Mouse (Mus musculus) gastrocnemius, postnatal 10 days (tissue): Measurements from ENCODE around the gene Ctrl. TPM values are rescaled to one million over a fixed set of nuclear protein-coding genes. Genes with fewer than 3 reads are reported as not detected.

Experiments
- microRNA-seq, 2 experiments: library from miRNA; unstranded; fragments of <30 nt; microRNA quantifications; one replicate each; pipeline ENCODE4 v1.2.0; 2021
- total RNA-seq, 2 experiments: library from RNA; stranded (reverse); gene quantifications; 2 replicates each; pipeline ENCODE4 v1.2.3; 2021

The Ctrl gene
- total RNA-seq, 2 experiments from 2014 or later, result 0.47 TPM; not detected in 1

Small RNA genes within 50 kb of the gene (microRNA-seq; reads per million reads assigned to microRNA genes)
- gene Mir7074, result 0 reads per million in 2 experiments

Other genes starting within 250 kb of the Ctrl start
- under 1 TPM; 0.28 to 0.38 TPM for gene Carmil2, start 247.6 kb downstream of the Ctrl start, total RNA-seq
- gene Acd, start 232.8 kb downstream of the Ctrl start, total RNA-seq, result 10 to 100 TPM; 12.9 to 15.2 TPM
- gene Pard6a, start 232.7 kb downstream of the Ctrl start, total RNA-seq, result 1 to 10 TPM; 6.0 to 7.8 TPM
- not detected for gene 4933405L10Rik, start 226.2 kb downstream of the Ctrl start, total RNA-seq
- 1 to 10 TPM; 2.0 to 3.7 TPM for gene Enkd1, start 225.7 kb downstream of the Ctrl start, total RNA-seq
- gene Gfod2, start 175.2 kb downstream of the Ctrl start, total RNA-seq, result 1 to 10 TPM; 6.5 to 7.6 TPM
- gene Ranbp10, start 106.5 kb downstream of the Ctrl start, total RNA-seq, result 10 to 100 TPM; 19.9 to 25.2 TPM
- not detected for gene Tsnaxip1, start 106.1 kb downstream of the Ctrl start, total RNA-seq
- gene Cenpt, start 80.6 kb downstream of the Ctrl start, total RNA-seq, result 1 to 10 TPM; 5.2 to 7.0 TPM
- gene Thap11, start 78.7 kb downstream of the Ctrl start, total RNA-seq, result 10 to 100 TPM; 24.2 to 26.9 TPM
- 10 to 100 TPM; 65.5 to 80.5 TPM for gene Nutf2, start 73.3 kb downstream of the Ctrl start, total RNA-seq
- gene Edc4, start 53.0 kb downstream of the Ctrl start, total RNA-seq, result 10 to 100 TPM; 24.6 to 30.3 TPM
- gene Nrn1l, start 40.3 kb downstream of the Ctrl start, total RNA-seq, result under 1 TPM in 1 of 2 experiments, not detected in 1; 0.56 TPM
- gene Pskh1, start 33.4 kb downstream of the Ctrl start, total RNA-seq, result 10 to 100 TPM; 15.2 to 17.5 TPM
- gene Psmb10, start 4.6 kb upstream of the Ctrl start, total RNA-seq, result 10 to 100 TPM; 22.9 to 26.3 TPM
- 1 to 10 TPM in 1 of 2 experiments, under 1 TPM in 1; 0.23 to 1.2 TPM for gene Lcat, start 9.5 kb upstream of the Ctrl start, total RNA-seq
- gene Slc12a4, start 32.2 kb upstream of the Ctrl start, total RNA-seq, result 10 to 100 TPM; 18.7 to 26.6 TPM
- not detected for gene Dpep3, start 45.6 kb upstream of the Ctrl start, total RNA-seq
- 10 to 100 TPM in 1 of 2 experiments, 1 to 10 TPM in 1; 9.6 to 11.1 TPM for gene Dus2, start 57.5 kb upstream of the Ctrl start, total RNA-seq
- gene Dpep2nb, start 72.1 kb upstream of the Ctrl start, total RNA-seq, result not detected
- gene Ddx28, start 78.0 kb upstream of the Ctrl start, total RNA-seq, result 1 to 10 TPM; 8.0 to 8.4 TPM
- 10 to 100 TPM; 25.3 to 30.7 TPM for gene Nfatc3, start 125.0 kb upstream of the Ctrl start, total RNA-seq
- under 1 TPM in 1 of 2 experiments, not detected in 1; 0.07 TPM for gene Esrp2, start 203.1 kb upstream of the Ctrl start, total RNA-seq
- gene Pla2g15, start 216.5 kb upstream of the Ctrl start, total RNA-seq, result 1 to 10 TPM; 4.7 to 6.6 TPM
- 10 to 100 TPM in 1 of 2 experiments, 1 to 10 TPM in 1; 5.8 to 11.0 TPM for gene Slc7a6, start 235.0 kb upstream of the Ctrl start, total RNA-seq